Mouse (Mus musculus): ENCODE measurements at regions not wholly inside any gene's neighbourhood (a gene's known extent, or its start where the extent isn't known, plus 50 kb on each side); places are given as distances from the start of the nearest gene placed in this dataset.
A peak's percentile ranks its signal among the peaks of the same experiment; 100 is the strongest.

GRCm38 (mm10) chrX:76680890-76681289 is 78.2 kb upstream of the Cldn34d start:
- peak; percentile 3 for DNase-seq (ENCODE audit: low spot score)

Data from thymus, postnatal 0 days (tissue).